Mouse (Mus musculus) bone marrow macrophage, adult 2 months (primary cell): ENCODE measurements around the gene Cobl. TPM values are rescaled to one million over a fixed set of nuclear protein-coding genes. Genes with fewer than 3 reads are reported as not detected.

Source experiments
- H3K27ac ChIP-seq: 2 replicates; pipeline ENCODE4 v1.5.1; 2012; ENCODE audit warnings: low read depth, low read length; ENCODE audit not compliant: insufficient read depth
- H3K4me1 ChIP-seq: 2 replicates; pipeline ENCODE4 v1.6.1; 2012; ENCODE audit warnings: low read length; ENCODE audit not compliant: control insufficient read depth, insufficient read depth
- H3K4me3 ChIP-seq: 2 replicates; pipeline ENCODE4 v1.5.1; 2012; ENCODE audit warnings: mild to moderate bottlenecking, low read length, moderate library complexity; ENCODE audit not compliant: insufficient read depth
- CTCF ChIP-seq: IDR thresholded peaks from 2 replicates; pipeline ENCODE4 v1.5.1; 2012; ENCODE audit warnings: low read depth, mild to moderate bottlenecking, low read length, moderate library complexity
- POLR2A ChIP-seq: IDR thresholded peaks from 2 replicates; pipeline ENCODE4 v1.6.1; 2012; ENCODE audit warnings: mild to moderate bottlenecking, low read depth, low read length, borderline replicate concordance
- polyA plus RNA-seq: library from polyadenylated mRNA; stranded (reverse); fragments of >200 nt; gene quantifications from 2 replicates; pipeline ENCODE4 v1.2.4, GENCODE M21; 2012; ENCODE audit not compliant: missing spikeins, insufficient read depth, insufficient read length

Cobl gene
- polyA plus RNA-seq, 1 experiment = not detected

DNA sequence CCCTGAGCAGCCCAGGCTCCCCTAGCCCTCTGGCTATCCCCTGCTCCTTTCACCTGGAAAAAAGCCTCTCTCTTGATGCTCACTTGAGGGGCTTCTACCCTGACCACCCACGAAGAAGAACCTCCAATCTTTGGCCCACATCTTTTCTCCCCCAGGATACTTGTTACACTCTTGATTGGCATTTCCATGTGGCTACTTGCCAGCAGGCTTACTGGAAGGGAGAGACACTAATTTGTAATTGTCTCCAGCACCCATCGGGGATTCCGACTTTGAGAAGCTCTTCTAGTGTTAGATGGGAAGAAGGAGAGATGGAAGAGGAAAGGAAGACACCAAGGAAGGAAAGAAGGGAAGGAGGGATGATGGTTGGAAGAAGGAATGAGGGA, 232.0 kb downstream of the Cobl start:
- H3K4me3 ChIP-seq = no peak overlapping the region
- no peaks in the 10 kb centered on the region for H3K4me1 ChIP-seq
- no peak for TF ChIP-seq POLR2A
- no peak for TF ChIP-seq CTCF
- no peak overlapping the region for H3K27ac ChIP-seq

- Histone ChIP-seq H3K4me3 (no peak overlapping the region), H3K4me1 (no peaks in the 10 kb centered on the region), H3K27ac (no peak overlapping the region)
- TF ChIP-seq POLR2A (no peak), CTCF (no peak)
Observed at GRCm38 (mm10) chr11:12232041-12232742, 232.6 kb downstream of the Cobl start.

DNA sequence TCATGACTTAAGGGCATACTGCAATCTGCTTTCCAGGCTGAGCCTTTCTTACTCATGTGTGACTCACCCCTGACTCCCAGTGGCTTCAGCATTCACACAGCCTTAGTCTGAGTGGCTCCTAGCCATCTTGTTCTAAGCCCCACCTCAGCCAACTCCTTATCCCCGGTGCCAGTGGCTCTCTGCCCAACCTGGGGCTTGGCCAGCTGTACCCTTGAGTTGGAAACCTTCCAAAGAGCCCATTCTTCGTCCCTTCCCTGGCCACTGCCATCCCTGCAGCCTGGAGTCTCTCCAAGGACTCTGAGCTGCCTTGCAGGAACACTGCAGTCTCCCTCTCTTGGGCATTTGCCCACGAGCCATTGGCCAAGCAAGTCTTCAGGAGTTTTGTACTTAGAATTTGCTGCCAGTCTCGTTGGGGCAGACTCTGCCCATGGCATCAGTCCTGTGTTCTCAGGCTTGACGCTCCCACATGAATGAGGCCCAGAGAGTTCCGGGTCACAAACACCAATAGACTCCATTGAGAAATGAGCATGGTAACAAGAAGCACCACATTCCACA, 233.2 kb downstream of the Cobl start:
- H3K4me1 ChIP-seq = no peaks in the 10 kb centered on the region
- H3K27ac ChIP-seq = no peak overlapping the region
- TF ChIP-seq POLR2A (no peak), CTCF (no peak)
- H3K4me3 ChIP-seq = no peak overlapping the region

GRCm38 (mm10) chr11:12229411-12229810, 235.3 kb downstream of the Cobl start:
- Histone ChIP-seq H3K4me1 (no peaks in the 10 kb centered on the region), H3K4me3 (no peak overlapping the region), H3K27ac (no peak overlapping the region)
- TF ChIP-seq POLR2A (no peak), CTCF (no peak)

DNA sequence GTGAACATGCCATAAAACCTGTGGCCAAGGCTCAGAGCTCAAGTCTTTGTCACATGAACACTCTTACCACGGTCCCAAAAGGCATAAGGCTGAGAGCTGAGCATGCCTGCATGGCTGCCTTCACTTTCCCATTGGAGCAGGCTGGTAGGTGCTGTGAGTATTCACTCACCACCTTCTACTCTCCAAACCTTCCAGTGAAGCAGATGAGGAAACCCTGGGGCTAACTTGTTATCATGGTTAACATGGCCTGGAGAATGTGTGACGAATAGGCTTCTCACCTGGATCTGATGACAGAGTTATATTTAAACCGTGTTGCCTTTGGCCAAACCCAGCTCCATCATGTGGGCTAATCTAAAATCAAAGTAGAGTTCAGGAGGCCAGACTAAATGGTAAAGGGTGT, 237.4 kb downstream of the Cobl start:
- no peak overlapping the region for H3K4me3 ChIP-seq
- no peak overlapping the region for H3K27ac ChIP-seq
- TF ChIP-seq POLR2A (no peak), CTCF (no peak)
- no peaks in the 10 kb centered on the region for H3K4me1 ChIP-seq

DNA sequence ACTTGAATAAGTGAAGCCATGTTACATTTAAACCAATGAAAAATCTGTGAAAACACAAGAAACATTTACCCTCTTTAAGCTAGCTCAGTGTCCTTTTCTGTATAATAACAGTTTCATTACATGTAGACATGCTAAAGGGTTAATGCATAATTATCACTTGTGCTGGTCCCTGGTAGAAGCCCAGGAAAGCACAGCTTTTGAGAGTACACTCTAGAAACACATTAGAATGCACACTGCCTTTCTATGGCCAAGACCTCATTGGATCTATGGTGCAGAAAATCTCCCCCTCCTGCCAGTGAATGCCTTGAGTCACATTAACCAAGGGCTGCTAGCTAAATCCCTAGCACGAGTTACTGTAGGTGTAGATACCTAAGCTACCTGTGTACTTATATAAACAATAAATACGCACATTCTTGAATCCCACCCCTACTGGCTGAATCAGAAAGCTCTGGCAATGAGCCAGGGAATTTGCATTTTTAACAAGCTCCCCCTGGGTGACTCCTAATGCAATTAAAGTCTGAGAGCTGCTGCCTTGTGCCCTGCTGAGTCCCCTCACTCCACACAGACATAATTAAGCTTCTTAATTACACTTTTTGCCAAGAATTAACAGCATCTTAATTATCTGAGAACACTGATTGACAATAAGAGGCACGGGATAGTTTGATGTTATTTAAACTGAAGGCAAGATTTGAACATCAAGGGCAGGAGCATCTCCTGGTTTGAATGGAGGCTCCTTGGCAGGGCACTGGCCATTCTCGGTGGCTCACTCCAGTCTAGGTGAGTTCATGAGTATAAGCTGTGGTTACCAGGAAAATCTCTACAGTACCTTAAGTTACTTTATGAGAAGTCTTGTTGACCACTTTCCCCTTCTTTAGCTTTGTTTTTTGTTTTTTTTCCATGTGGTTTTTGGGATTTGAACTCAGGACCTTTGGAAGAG, 244.9 kb downstream of the Cobl start:
- H3K4me3 ChIP-seq = no peak overlapping the region
- H3K4me1 ChIP-seq = no peaks in the 10 kb centered on the region
- H3K27ac ChIP-seq = no peak overlapping the region
- TF ChIP-seq POLR2A = no peak
- TF ChIP-seq CTCF = no peak

GRCm38 (mm10) chr11:12216897-12217296, 247.9 kb downstream of the Cobl start:
- no peak for TF ChIP-seq CTCF
- TF ChIP-seq POLR2A = no peak
- Histone ChIP-seq H3K27ac (no peak overlapping the region), H3K4me3 (no peak overlapping the region), H3K4me1 (no peaks in the 10 kb centered on the region)

DNA sequence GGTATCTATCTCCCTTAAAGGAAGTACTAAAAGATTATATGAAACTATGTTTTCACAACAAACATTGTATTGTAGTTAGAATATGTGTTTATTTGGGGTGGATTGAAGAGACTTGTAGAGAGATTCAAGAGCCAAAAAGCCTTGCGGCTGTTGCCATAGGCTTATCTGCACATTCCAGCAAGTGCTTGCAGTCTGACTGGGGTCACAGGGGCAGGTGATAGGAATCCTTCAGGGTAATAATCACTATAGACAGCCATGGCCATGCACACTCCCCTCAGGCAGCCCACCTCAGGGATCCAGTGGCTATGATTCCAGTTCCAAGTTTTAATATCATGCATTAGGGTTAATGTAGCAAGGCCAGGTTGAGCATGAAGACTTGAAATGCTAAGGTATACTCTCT, 249.2 kb downstream of the Cobl start:
- no peak for TF ChIP-seq POLR2A
- TF ChIP-seq CTCF = no peak
- no peaks in the 10 kb centered on the region for H3K4me1 ChIP-seq
- no peak overlapping the region for H3K27ac ChIP-seq
- no peak overlapping the region for H3K4me3 ChIP-seq

- Histone ChIP-seq H3K4me1 (no peaks in the 10 kb centered on the region), H3K27ac (no peak overlapping the region), H3K4me3 (no peak overlapping the region)
- TF ChIP-seq CTCF = no peak
- TF ChIP-seq POLR2A = no peak
Observed at GRCm38 (mm10) chr11:12208574-12208973, 256.2 kb downstream of the Cobl start.

GRCm38 (mm10) chr11:12205201-12206161, 259.3 kb downstream of the Cobl start:
- Histone ChIP-seq H3K27ac (no peak overlapping the region), H3K4me1 (no peaks in the 10 kb centered on the region), H3K4me3 (no peak overlapping the region)
- TF ChIP-seq CTCF (no peak), POLR2A (no peak)
